In genomic region chr7:145031275-145031674, GRCm38 (mm10) we compare ENCODE assay signal across 8 mouse cellular contexts.
DNase-seq lines count a peak whose midpoint lies in the region; ATAC-seq and TF ChIP-seq lines count a peak whose summit lies in the region.

No protein-coding gene starts in this region.

- peaks cover 14% of the 10 kb centered on the region for H3K4me1 ChIP-seq in forebrain, embryonic 12.5 days
- H3K4me1 ChIP-seq in limb, embryonic 10.5 days = peaks cover 46% of the 10 kb centered on the region
- H3K4me1 ChIP-seq in neural tube, embryonic 13.5 days (replicated peaks) = peaks cover 13% of the 10 kb centered on the region

- TF ChIP-seq CTCF in left cerebral cortex, adult 2 months (IDR thresholded peaks at IDR 0.05) = no peak

- H3K4me3 ChIP-seq in left cerebral cortex, adult 2 months = peak overlapping the region; percentile 34
- peak overlapping the region; percentile 29 for H3K4me3 ChIP-seq in forebrain, embryonic 12.5 days (replicated peaks)
- peak overlapping the region; percentile 43 for H3K4me3 ChIP-seq in limb, embryonic 10.5 days
- peak overlapping the region; percentile 32 for H3K4me3 ChIP-seq in neural tube, embryonic 13.5 days

- no peak overlapping the region for H3K27ac ChIP-seq in left cerebral cortex, adult 2 months
- no peak overlapping the region for H3K27ac ChIP-seq in forebrain, embryonic 12.5 days
- peak overlapping the region; percentile 91 for H3K27ac ChIP-seq in limb, embryonic 10.5 days
- H3K27ac ChIP-seq in neural tube, embryonic 13.5 days (replicated peaks) = no peak overlapping the region

- no peaks in the 10 kb centered on the region for H3K9me3 ChIP-seq in forebrain, embryonic 12.5 days
- no peaks in the 10 kb centered on the region for H3K9me3 ChIP-seq in limb, embryonic 10.5 days (replicated peaks)
- H3K9me3 ChIP-seq in neural tube, embryonic 13.5 days = no peaks in the 10 kb centered on the region

- peaks cover 19% of the 10 kb centered on the region for H3K27me3 ChIP-seq in forebrain, embryonic 12.5 days
- H3K27me3 ChIP-seq in limb, embryonic 10.5 days (ENCODE audit: low read depth, poor library complexity, severe bottlenecking) = no peaks in the 10 kb centered on the region
- peaks cover 27% of the 10 kb centered on the region for H3K27me3 ChIP-seq in neural tube, embryonic 13.5 days

- H3K4me2 ChIP-seq in forebrain, embryonic 12.5 days = peak overlapping the region; percentile 58
- H3K4me2 ChIP-seq in neural tube, embryonic 13.5 days = peak overlapping the region; percentile 65

- WGBS in forebrain, embryonic 12.5 days = 10% methylated on average over 7 of the region's 7 CpGs
- 14% methylated on average over 7 of the region's 7 CpGs for WGBS in limb, embryonic 10.5 days
- WGBS in neural tube, embryonic 13.5 days = 14% methylated on average over 7 of the region's 7 CpGs

- H3K9ac ChIP-seq in forebrain, embryonic 12.5 days = no peak overlapping the region
- H3K9ac ChIP-seq in neural tube, embryonic 13.5 days = peak overlapping the region; percentile 12; the same call in 1 of the 2 replicates

- intact Hi-C loops in left cerebral cortex, adult 2 months (cut with DNase I) = loop anchor here (2.0 to 5.0 kb wide), 2 partner anchors 80 to 211 kb away; no protein-coding TSS in a partner anchor

- ATAC-seq in forebrain, embryonic 12.5 days (ENCODE audit: low FRiP score) = peak; percentile 53
- peak; percentile 40 for ATAC-seq in neural tube, embryonic 13.5 days (ENCODE audit: low read depth)

- no peaks in the 10 kb centered on the region for H3K36me3 ChIP-seq in forebrain, embryonic 12.5 days (replicated peaks)
- no peaks in the 10 kb centered on the region for H3K36me3 ChIP-seq in limb, embryonic 10.5 days
- no peaks in the 10 kb centered on the region for H3K36me3 ChIP-seq in neural tube, embryonic 13.5 days

- no peak for DNase-seq in left cerebral cortex, adult 2 months (ENCODE audit: extremely low spot score in 1 of 2, low spot score in 2 of 2)
- DNase-seq in left cerebral cortex, adult 11 months (ENCODE audit: low spot score) = no peak
- DNase-seq in limb, embryonic 10.5 days (ENCODE audit: low spot score) = no peak
- DNase-seq in thymus, adult 18-20 months = no peak
- no peak for DNase-seq in right cerebral cortex, postnatal 14 days
- DNase-seq in adrenal gland, adult 2 months = no peak
